Mouse (Mus musculus) hindbrain, embryonic 16.5 days (tissue): ENCODE data around the gene Btbd16. TPM values are rescaled to one million over a fixed set of nuclear protein-coding genes. Genes with fewer than 3 reads are reported as not detected.

Experiments used
- ATAC-seq: fragments of 200-750 bp; cut with Nextera tagmentation; 2 replicates; pipeline ENCODE4 v1.8.0; 2017; ENCODE audit warnings: moderate TSS enrichment, moderate library complexity
- H3K27ac ChIP-seq: fragments of 300-500 bp; sonication (generic); 2 replicates; pipeline ENCODE4 v1.5.1; 2014; ENCODE audit warnings: low read depth, mild to moderate bottlenecking, control low read depth, low read length, moderate library complexity
- H3K27me3 ChIP-seq: fragments of 300-500 bp; sonication (generic); replicated peaks from 2 replicates; pipeline ENCODE4 v1.6.1; 2014; ENCODE audit warnings: low read length; ENCODE audit not compliant: control insufficient read depth, insufficient read depth
- H3K36me3 ChIP-seq: fragments of 300-500 bp; sonication (generic); 2 replicates; pipeline ENCODE4 v1.6.1; 2014; ENCODE audit warnings: mild to moderate bottlenecking, low read length, moderate library complexity, mixed read lengths; ENCODE audit not compliant: control insufficient read depth, insufficient read depth
- H3K4me1 ChIP-seq: fragments of 300-500 bp; sonication (generic); 2 replicates; pipeline ENCODE4 v1.6.1; 2014; ENCODE audit warnings: low read depth, low read length; ENCODE audit not compliant: control insufficient read depth, insufficient read depth
- H3K4me2 ChIP-seq: fragments of 300-500 bp; sonication (generic); 2 replicates; pipeline ENCODE4 v1.6.1; 2014; ENCODE audit warnings: mild to moderate bottlenecking, low read length, control low read depth, moderate library complexity
- H3K4me3 ChIP-seq: fragments of 300-500 bp; sonication (generic); 2 replicates; pipeline ENCODE4 v1.5.1; 2014; ENCODE audit warnings: mild to moderate bottlenecking, low read length, control low read depth, moderate library complexity
- H3K9ac ChIP-seq: fragments of 300-500 bp; sonication (generic); 2 replicates; pipeline ENCODE4 v1.6.1; 2014; ENCODE audit warnings: low read depth, mild to moderate bottlenecking, control low read depth, low read length, moderate library complexity
- H3K9me3 ChIP-seq: fragments of 300-500 bp; sonication (generic); 2 replicates; pipeline ENCODE4 v1.6.1; 2014; ENCODE audit warnings: mild to moderate bottlenecking, low read length, moderate library complexity; ENCODE audit not compliant: control insufficient read depth
- WGBS: fragments of 180-500 bp; shearing (Covaris S2); extraction: QIAGEN DNeasy Blood & Tissue Kit; methylation state at CpG from one replicate; pipeline ENCODE4 v1.1.7; 2014; 5-methylcytosine and 5-hydroxymethylcytosine counted together
- polyA plus RNA-seq: library from polyadenylated mRNA; unstranded; fragments of >200 nt; fragmentation: Nextera tagmentation; extraction: Ambion mirVana; gene quantifications from 2 replicates; pipeline ENCODE4 v1.2.1, GENCODE M21; 2015

The Btbd16 gene
- polyA plus RNA-seq, 1 experiment from 2014 or later = not detected

DNA sequence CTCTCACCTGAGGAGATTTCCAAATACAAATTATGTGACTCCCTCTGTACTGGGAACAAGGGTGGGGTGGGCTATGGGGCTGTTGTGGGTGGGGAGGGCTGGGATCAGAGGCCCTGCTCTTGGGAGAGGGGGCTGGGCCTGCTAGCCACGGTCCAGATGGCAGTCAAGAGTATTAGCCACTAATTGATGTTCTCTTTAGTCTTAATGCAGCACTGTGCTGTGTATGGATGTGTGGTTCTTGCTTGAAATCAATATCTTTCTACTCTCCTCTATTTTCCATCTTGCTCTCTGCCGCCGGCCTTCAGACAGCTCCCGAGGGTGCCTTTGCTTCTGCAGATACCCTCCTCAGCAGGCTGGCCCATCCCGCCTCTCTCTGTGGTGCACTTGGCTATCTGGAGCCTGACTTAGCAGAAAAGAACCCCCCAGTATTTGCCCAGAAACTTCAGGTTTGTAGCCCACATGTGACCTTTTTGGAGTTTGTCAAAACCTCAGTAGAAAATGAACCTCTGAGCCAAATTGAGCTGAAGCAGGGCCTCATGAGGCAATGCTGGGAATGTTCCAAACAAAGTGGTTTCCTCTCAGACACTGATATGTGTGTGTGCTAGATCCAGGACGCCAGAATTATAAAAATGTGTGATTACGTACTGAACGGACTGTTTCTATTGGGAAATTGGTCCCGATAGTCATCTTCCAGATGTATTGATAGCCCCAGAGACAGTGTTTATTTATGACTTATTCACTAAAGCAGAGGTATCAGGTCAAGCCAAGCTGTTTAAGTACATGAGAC, 30.4 kb upstream of the Btbd16 start:
- no peak for ATAC-seq
- Histone ChIP-seq H3K4me1 (no peaks in the 10 kb centered on the region; the same call in 1 of the 2 replicates), H3K36me3 (peaks cover 38% of the 10 kb centered on the region), H3K4me3 (no peak overlapping the region), H3K9me3 (no peaks in the 10 kb centered on the region), H3K27ac (no peak overlapping the region), H3K4me2 (no peak overlapping the region), H3K27me3 (no peaks in the 10 kb centered on the region), H3K9ac (no peak overlapping the region)
- WGBS = 75% methylated on average over 9 of the region's 9 CpGs

- H3K4me3 ChIP-seq = no peak overlapping the region
- no peak overlapping the region for H3K9ac ChIP-seq
- H3K27me3 ChIP-seq = no peaks in the 10 kb centered on the region
- H3K4me1 ChIP-seq = peaks cover 9% of the 10 kb centered on the region
- WGBS = 88% methylated on average over 4 of the region's 4 CpGs
- no peaks in the 10 kb centered on the region for H3K9me3 ChIP-seq
- H3K36me3 ChIP-seq = peaks cover 17% of the 10 kb centered on the region
- H3K4me2 ChIP-seq = no peak overlapping the region
- H3K27ac ChIP-seq = no peak overlapping the region
- no peak for ATAC-seq
Measured at GRCm38 (mm10) chr7:130749165-130749564, 24.7 kb upstream of the Btbd16 start.

DNA sequence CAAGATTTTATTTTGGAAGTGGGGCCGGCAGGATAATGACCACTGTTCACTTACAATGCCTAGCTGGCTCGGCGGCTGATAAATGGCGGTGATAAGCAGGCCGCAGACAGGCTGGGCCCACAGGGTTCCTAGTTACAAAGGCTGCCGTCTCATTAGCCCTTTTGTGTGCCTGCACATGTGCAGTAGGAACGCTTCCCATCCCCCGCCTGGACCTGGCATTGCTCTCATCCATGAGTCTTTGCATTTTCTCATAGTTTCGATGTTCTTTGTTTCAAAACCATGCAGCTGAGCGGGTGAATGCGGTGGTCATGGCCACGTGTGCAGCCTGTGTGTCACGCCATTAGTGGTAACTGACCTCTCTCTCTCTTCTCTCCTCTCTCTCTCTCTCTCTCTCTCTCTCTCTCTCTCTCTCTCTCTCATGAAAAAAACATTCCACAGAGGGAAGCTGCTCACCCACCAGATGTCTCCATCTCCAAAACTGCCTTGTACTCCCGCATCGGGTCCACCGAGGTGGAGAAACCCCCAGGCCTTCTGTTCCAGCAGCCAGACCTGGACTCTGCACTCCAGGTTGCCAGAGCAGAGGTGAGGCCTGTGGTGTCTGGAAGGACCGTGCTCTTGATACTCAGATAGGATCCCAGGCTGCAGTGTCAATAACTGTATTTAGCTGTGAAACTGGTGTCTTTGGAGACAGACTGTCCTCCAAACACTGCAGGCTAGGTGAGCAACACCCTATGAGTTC, 22.9 kb upstream of the Btbd16 start:
- peaks cover 13% of the 10 kb centered on the region for H3K36me3 ChIP-seq
- peaks cover 9% of the 10 kb centered on the region for H3K4me1 ChIP-seq

GRCm38 (mm10) chr7:130751678-130752077, 22.2 kb upstream of the Btbd16 start:
- no peak for ATAC-seq
- no peak overlapping the region for H3K4me3 ChIP-seq
- no peaks in the 10 kb centered on the region for H3K9me3 ChIP-seq
- no peak overlapping the region for H3K27ac ChIP-seq
- no peak overlapping the region for H3K9ac ChIP-seq
- no peak overlapping the region for H3K4me2 ChIP-seq
- H3K36me3 ChIP-seq = peaks cover 13% of the 10 kb centered on the region
- 34% methylated on average over 9 of the region's 9 CpGs for WGBS
- peaks cover 9% of the 10 kb centered on the region for H3K4me1 ChIP-seq
- no peaks in the 10 kb centered on the region for H3K27me3 ChIP-seq

More for the DNA sequence above, 22.9 kb upstream of the Btbd16 start:
- no peak overlapping the region for H3K9ac ChIP-seq
- peak overlapping the region; percentile 36 for H3K27ac ChIP-seq
- no peaks in the 10 kb centered on the region for H3K27me3 ChIP-seq
- no peak overlapping the region for H3K4me2 ChIP-seq
- H3K4me3 ChIP-seq = no peak overlapping the region
- no peaks in the 10 kb centered on the region for H3K9me3 ChIP-seq
- peak; percentile 48 for ATAC-seq
- 15% methylated on average over 17 of the region's 17 CpGs for WGBS

GRCm38 (mm10) chr7:130754790-130755189, 19.1 kb upstream of the Btbd16 start:
- Histone ChIP-seq H3K4me2 (no peak overlapping the region), H3K9ac (no peak overlapping the region), H3K9me3 (no peaks in the 10 kb centered on the region), H3K4me1 (peaks cover 6% of the 10 kb centered on the region), H3K27ac (no peak overlapping the region), H3K36me3 (peaks cover 24% of the 10 kb centered on the region), H3K27me3 (no peaks in the 10 kb centered on the region), H3K4me3 (no peak overlapping the region)
- 84% methylated on average over 2 of the region's 2 CpGs for WGBS
- peak; percentile 35; the same call in 1 of the 2 replicates for ATAC-seq

GRCm38 (mm10) chr7:130756343-130756835, 17.5 kb upstream of the Btbd16 start:
- Histone ChIP-seq H3K27ac (0 out of 2 replicates have a peak overlapping the region, but pooled peaks have one; percentile 17), H3K36me3 (peaks cover 26% of the 10 kb centered on the region)

DNA sequence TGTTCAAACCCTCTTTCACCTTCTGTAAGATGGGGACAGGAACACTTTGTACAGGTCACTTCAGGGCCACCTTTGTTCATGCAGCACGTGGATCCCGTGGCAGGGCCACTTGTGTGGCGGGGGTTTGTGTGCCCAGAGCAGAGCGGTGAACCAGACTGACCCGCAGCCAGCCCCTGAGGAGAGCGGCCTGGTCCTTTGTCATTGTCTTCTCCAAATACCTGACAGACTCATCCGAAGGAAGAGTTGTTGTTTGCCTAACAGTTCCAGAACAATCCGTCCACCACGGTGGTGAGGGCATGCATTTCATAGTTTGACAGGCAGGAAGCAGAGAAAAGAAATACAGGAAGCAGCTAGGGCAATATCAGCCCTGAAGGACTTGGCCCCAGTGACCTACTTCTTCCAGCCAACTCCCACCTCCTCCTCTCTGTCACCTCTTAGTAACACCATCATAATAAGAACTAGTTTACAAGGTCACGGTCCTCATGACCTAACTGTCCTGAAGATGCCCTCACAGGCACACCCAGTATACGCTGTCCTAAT, 16.5 kb upstream of the Btbd16 start:
- Histone ChIP-seq H3K9me3 (no peaks in the 10 kb centered on the region), H3K27me3 (no peaks in the 10 kb centered on the region), H3K27ac (no peak overlapping the region), H3K36me3 (peaks cover 22% of the 10 kb centered on the region), H3K4me1 (peaks cover 2% of the 10 kb centered on the region; the same call in 1 of the 2 replicates), H3K4me2 (no peak overlapping the region), H3K4me3 (no peak overlapping the region), H3K9ac (no peak overlapping the region)
- WGBS = 80% methylated on average over 11 of the region's 11 CpGs
- no peak for ATAC-seq

More at GRCm38 (mm10) chr7:130756343-130756835, 17.5 kb upstream of the Btbd16 start:
- 84% methylated on average over 7 of the region's 7 CpGs for WGBS
- no peak for ATAC-seq
- no peaks in the 10 kb centered on the region for H3K9me3 ChIP-seq
- H3K27me3 ChIP-seq = no peaks in the 10 kb centered on the region
- no peak overlapping the region for H3K4me2 ChIP-seq
- H3K4me3 ChIP-seq = no peak overlapping the region
- H3K9ac ChIP-seq = no peak overlapping the region
- H3K4me1 ChIP-seq = no peaks in the 10 kb centered on the region

GRCm38 (mm10) chr7:130762071-130762897, 11.6 kb upstream of the Btbd16 start:
- WGBS = 34% methylated on average over 17 of the region's 17 CpGs
- Histone ChIP-seq H3K36me3 (peaks cover 19% of the 10 kb centered on the region), H3K27me3 (no peaks in the 10 kb centered on the region), H3K4me3 (no peak overlapping the region), H3K4me2 (no peak overlapping the region), H3K9ac (no peak overlapping the region), H3K27ac (no peak overlapping the region), H3K9me3 (no peaks in the 10 kb centered on the region), H3K4me1 (peaks cover 4% of the 10 kb centered on the region; the same call in 1 of the 2 replicates)
- ATAC-seq = peak; percentile 70
